Mouse (Mus musculus): ENCODE results near the gene Gm2888. TPM values are rescaled to one million over a fixed set of nuclear protein-coding genes. Genes with fewer than 3 reads are reported as not detected.
"Not testable (repeated sequence)": the region's sequence is repeated elsewhere in the genome, so short reads cannot be mapped to it uniquely, and the experiment has no call there.

Gm2888 gene
- not detected in 2 replicates for polyA plus RNA-seq (2012; ENCODE audit: insufficient read depth, insufficient read length, missing spikeins)

GRCm38 (mm10) chr14:3029702-3030101 is at the start of gene Gm2888:
Gene Gm2888, plus strand, starts transcription at chr14:3030002.
- not testable (repeated sequence) for H3K4me3 ChIP-seq (ENCODE audit: insufficient read depth, low read depth, low read length); H3K27ac ChIP-seq (replicated peaks; ENCODE audit: low read depth, low read length)

DNA sequence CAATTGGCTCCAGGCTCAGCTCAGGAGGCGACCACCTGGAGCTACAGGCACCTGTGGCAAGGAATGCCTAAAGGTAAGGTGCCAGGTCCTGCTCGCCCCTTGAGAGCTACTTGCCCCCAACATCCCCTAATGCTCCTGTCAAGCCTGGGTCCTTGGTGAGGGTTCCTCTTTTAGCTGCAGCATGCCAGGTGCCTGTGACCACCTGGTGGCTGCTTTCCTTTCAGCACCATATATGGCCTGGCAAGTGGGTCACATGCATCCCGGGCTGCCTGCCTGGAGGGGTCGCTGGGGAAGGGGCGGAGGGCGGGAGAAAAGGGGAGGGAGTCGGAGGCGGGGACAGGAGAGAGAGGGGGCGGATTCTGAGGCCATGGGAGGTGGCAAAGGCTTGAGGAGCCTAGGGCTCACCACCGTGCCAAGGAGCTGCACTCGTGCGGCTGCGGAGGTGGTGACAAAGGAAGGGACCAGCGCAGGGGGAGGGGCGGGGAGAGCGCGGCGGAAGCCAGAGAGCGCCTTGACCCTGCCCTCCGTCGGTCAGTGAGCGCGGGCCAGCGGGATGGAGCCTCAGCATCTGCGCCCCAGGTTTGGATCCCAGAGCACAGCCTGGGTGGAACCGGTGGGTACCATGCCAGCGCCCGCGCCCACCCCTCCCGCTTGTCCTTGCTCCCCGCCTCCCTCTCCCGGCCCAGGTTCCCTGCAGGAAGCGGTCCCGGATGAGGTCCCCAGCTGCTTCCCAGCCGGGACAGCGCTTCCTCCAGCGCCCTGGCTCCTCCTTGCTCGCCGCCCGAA is 19.1 kb downstream of the Gm2888 start, which contains the start of gene Gm2897:
Gene Gm2897, plus strand, starts transcription at position 559 of the 786 bp plus-strand sequence.
- H3K4me1 ChIP-seq (ENCODE audit: control insufficient read depth, insufficient read depth, insufficient read length, low read length), result not testable (repeated sequence)
- peak within 1 kb of the TSS; percentile 37; the same call in 1 of the 2 replicates for H3K27ac ChIP-seq (replicated peaks; ENCODE audit: low read depth, low read length)
- peak within 1 kb of the TSS; percentile 65 for H3K4me3 ChIP-seq (ENCODE audit: insufficient read depth, low read depth, low read length)

More at GRCm38 (mm10) chr14:3029702-3030101, at the start of gene Gm2888:
- not testable (repeated sequence) for H3K4me1 ChIP-seq (ENCODE audit: control insufficient read depth, insufficient read depth, insufficient read length, low read length)

- H3K27ac ChIP-seq (replicated peaks; ENCODE audit: low read depth, low read length), result peak overlapping the region; percentile 37; the same call in 1 of the 2 replicates
- peak overlapping the region; percentile 65 for H3K4me3 ChIP-seq (ENCODE audit: insufficient read depth, low read depth, low read length)
- H3K4me1 ChIP-seq (ENCODE audit: control insufficient read depth, insufficient read depth, insufficient read length, low read length), result not testable (repeated sequence)
Observed at GRCm38 (mm10) chr14:3049513-3049800, 19.7 kb downstream of the Gm2888 start.

GRCm38 (mm10) chr14:3050087-3050486 is 20.3 kb downstream of the Gm2888 start:
- not testable (repeated sequence) for H3K4me3 ChIP-seq (ENCODE audit: insufficient read depth, low read depth, low read length); H3K27ac ChIP-seq (replicated peaks; ENCODE audit: low read depth, low read length); H3K4me1 ChIP-seq (ENCODE audit: control insufficient read depth, insufficient read depth, insufficient read length, low read length)

Other genes with a start within 250 kb of the Gm2888 start
- not detected in 2 replicates for gene Gm2897, start 19.3 kb downstream of the Gm2888 start, polyA plus RNA-seq (2012; ENCODE audit: insufficient read depth, insufficient read length, missing spikeins)
- not detected in 2 replicates for gene Gm10340, start 104.0 kb downstream of the Gm2888 start, polyA plus RNA-seq (2012; ENCODE audit: insufficient read depth, insufficient read length, missing spikeins)
- gene Gm5795, start 158.3 kb downstream of the Gm2888 start, polyA plus RNA-seq (2012; ENCODE audit: insufficient read depth, insufficient read length, missing spikeins), result not detected in 2 replicates
- gene D830030K20Rik, start 178.5 kb downstream of the Gm2888 start, polyA plus RNA-seq (2012; ENCODE audit: insufficient read depth, insufficient read length, missing spikeins), result not detected in 2 replicates